Mouse (Mus musculus) layer of hippocampus, adult 11-12 months (tissue): ENCODE data around the gene Map3k4.
"Not testable (repeated sequence)": the region's sequence is repeated elsewhere in the genome, so short reads cannot be mapped to it uniquely, and the experiment has no call there.

Experiments used
- DNase-seq: peaks from one replicate; pipeline ENCODE4 v3.0.0; 2022; ENCODE audit warnings: low spot score

Gene Map3k4

DNA sequence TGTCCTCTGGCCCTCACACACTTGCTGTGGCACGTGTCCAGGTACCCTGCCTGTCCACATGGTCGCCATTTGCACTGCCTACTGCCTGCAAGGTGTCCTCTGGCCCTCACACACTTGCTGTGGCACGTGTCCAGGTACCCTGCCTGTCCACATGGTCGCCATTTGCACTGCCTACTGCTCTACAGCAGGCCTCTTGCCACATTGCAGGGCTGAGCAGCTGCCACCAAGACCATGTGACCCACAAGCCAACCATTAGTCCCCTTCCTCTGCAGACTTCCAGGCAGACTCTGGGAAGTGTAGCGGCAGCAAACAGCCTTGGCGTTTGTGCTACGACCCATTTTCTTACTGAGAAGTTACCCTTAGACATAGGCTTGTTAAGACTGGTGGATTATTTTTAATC, 94.0 kb downstream of the Map3k4 start:
- not testable (repeated sequence) for DNase-seq

DNA sequence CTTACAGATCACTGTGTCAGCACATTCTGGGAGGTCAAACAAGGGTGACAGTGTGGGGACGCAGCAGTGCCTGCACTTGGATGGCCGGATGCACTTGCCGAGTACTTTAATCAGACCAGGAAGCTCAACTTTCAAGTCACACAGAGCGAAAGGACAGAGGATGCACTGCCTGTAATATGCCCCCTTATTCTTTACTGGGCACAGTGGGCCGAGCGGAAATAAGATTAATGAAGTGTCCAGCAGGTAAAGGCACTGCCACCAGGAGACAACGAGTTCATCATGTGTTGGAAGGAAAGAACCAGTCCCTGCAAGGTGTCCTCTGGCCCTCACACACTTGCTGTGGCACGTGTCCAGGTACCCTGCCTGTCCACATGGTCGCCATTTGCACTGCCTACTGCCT, 94.5 kb downstream of the Map3k4 start:
- DNase-seq, result no peak

DNA sequence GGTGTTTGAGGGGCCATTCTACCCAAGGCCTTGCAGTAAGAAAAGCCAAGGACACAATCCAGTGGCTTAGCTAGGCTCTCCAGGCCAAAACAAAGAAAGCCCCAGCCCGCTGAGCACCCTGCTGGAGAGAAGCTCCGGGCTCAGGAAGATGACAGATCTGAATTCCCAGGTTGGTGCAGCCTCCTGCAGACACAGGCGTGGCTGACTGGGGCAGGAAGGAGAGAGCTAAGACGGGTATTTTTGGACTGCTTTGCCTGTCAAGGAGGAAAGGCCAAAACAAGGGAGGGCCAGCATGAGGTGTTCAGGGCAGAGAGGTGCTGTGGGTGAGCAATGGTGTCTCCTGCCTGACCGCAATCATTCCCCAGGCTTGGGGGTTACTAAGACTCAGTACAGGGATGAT, 94.9 kb downstream of the Map3k4 start:
- no peak for DNase-seq

DNA sequence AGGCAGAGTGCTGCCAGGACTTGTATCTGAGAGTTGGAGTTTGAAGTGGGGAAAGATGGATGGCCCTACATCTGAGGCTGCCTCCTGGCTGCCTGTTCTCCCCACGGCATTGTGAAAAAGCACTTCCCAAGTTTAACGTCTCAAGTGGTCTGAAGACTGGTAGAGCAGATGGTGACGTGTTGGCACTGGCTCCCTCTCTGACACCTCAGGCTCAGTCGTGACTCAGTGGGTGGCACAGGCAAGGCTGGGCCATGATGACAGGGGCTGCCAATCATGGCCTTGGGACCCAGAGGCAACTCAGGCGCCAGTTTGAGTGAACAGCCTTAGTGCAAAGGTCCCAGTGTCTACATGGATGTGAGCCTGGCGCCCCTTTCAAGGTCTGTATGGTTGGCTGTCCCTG, 96.7 kb downstream of the Map3k4 start:
- DNase-seq, result no peak

DNA sequence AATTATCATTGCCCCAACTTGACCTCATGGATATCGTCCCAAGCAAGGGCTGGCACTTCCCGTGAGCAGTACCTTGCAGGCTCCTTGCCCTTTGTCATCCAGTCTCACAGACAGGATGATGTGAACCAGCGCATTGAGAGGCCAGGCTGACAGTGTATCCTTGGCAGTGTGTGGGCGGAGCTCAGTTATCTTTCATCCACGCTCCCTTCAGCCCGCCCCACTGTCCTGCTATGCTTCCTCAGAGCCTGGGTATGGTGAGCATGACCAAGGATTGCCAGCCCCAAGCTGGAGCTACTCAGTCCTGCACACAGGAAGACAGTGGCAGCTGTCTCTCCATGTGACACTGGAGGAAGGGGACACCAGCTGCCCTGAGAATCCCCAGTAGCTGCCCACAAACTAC, 102.4 kb downstream of the Map3k4 start:
- DNase-seq, result no peak

DNA sequence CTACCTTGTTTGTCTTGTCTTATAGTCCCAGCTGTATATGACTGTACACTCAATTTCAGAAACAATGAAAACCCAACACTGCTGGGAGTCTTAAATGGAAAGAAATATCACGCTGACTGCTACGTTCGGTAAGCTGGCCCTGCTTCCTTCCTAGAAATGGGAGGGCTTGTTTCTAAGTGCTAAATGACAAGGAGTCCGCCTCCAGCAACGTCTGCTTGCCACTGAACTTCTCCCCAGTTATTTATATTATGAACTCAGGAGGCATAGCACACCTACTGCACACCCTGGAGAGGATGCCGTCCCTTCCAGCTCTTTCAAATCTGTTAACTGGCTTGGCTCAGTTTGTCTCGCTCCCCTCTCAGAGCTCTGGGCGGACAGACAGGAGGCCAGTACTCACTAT, 105.2 kb downstream of the Map3k4 start:
- DNase-seq, result no peak

DNA sequence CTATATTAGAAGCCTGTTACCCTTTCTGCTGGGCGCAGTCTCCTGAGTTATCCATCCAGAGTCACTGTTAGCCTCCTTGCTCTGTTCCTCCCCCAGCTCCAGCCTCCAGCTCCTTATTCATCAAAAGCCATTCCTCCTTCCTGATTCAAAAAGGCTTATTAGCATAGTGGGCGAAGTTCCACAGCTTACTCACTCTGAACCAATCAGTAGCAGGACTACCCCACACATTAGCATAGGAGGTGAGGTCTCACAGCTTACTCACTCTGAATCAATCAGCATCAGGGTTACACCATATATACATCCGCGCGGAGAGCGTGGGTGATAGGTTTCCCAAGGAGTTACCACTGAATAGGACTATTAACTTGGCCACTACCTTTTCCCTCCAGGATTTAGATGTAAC, 106.3 kb downstream of the Map3k4 start:
- no peak for DNase-seq

DNA sequence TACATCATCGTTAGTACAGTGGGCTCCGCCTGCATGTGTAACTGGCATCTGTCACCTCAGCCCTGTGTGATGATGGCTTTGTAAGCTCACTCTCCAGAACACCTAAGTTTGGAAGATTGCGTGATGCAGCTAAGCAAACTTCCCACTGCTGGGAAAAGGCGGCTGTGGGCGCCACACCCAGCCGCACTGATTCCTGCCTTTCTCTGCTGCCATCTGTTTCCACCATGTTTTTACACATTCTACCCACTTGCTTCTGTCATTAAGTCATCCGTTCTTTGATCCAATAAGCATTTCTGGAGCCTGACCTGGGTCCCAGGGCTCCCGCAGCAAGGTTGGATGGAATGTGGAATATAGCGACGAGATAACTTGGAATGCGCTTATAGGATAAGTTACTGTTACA, 106.7 kb downstream of the Map3k4 start:
- DNase-seq, result no peak

- DNase-seq, result peak; percentile 89
These were observed 108.0 kb downstream of the Map3k4 start for GRCm38 (mm10) chr17:12210544-12211132.

DNA sequence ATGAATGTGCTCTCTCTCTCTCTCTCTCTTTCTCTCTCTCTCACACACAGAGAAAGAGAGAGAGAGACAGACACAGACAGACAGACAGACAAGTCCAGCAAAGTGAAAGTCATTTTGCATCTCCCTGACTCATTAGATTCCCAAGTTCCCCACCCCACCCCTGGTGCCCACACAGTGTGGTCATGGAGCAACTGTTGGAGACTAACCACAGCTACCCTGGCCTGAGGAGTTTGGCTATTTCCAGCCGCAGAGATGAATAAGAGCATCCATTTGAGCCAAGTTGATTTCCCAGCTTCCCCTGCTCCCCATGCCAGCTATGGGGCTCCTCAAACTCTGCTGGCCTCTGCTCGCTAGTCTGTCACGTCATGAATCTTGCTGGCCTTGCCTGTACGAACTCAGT, 109.1 kb downstream of the Map3k4 start:
- no peak for DNase-seq

DNA sequence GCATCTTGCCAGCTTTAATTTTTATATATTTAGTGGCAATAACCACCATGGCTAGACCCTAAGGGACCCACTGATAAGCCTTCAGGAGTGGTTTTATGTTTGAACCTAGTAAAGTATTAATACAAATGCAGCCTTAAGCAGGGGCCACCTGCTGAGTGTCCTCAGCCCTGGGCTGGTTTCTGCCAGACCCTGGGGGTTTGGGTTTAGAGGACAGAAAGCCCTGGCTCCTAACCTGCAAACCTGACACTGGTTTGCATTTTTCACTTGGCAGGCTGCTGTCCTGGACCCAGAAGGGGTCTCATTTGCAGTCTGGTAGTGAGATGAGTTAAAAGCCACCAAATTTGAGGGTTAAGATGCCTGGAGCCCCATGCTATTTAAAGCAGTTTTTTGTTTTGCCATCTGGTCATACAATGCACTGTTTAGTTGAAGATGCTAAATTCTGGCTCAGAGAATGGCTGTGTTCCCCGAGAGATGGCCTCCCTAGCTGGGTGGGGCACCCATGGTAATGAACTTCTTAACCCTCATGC, 111.5 kb downstream of the Map3k4 start:
- DNase-seq, result no peak

DNA sequence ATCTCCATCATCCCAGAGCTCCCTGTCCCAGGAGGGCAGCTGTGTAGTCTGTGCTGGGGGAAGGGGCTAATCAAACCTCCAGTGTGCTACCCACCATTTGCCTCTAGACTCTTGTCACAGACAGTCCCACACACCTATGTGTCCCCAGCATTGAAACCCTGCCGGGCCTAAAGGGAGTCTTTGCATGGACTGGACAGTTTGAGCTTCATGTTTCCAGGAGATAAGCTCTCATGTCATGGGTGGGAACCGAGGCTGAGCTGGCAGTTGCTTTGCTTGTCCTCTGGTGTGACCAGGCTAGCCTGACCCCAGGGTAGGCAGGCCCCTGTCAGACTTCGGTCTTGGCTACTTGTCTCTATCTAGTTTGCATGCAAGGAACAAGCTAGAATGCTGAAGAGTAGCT, 112.3 kb downstream of the Map3k4 start:
- DNase-seq, result no peak

- no peak for DNase-seq
These were observed 112.9 kb downstream of the Map3k4 start for GRCm38 (mm10) chr17:12205694-12206075.

GRCm38 (mm10) chr17:12205015-12205693, 113.4 kb downstream of the Map3k4 start:
- no peak for DNase-seq

DNA sequence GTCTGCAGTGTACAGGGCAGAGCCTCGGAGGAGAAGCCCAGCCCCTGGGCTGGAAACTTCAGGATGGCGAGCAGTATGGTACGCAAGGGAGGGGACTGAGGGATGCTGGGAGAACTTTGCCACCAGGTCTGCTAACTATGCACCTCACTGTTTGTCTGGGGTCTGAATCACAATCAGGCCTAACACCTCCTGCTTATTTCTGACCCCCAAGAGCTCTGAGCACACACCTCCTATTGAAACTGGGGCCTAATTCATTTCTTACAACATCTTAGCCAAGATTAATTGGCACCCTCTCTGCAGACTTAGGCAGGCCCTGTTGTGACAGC, 113.9 kb downstream of the Map3k4 start:
- no peak for DNase-seq

- DNase-seq, result no peak
These were observed 114.3 kb downstream of the Map3k4 start for GRCm38 (mm10) chr17:12204246-12204645.

DNA sequence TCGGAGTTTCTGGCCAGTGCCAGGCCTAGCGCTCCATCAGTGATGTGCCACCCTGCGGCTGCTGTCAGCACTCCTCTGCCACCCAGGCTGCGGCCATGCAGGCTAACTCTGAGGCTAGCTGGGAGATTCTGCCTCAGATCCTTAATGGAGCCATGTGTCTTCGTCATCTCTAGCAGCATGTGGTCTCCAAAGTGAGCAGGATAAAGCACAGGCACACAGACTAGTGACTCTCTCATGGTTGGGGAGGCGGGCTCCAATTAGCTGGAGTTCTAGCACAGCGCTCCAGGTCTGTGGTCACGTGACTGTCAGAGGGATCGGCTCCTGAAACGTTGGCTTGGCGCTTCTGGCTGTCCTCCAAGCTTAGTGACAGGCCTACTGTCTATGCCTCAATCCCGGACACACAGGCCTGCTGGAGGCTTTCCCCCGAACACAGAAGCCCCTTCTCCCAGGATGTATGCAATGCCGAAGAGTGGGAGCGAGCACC, 115.1 kb downstream of the Map3k4 start:
- no peak for DNase-seq

- DNase-seq, result no peak
These were observed 117.5 kb downstream of the Map3k4 start for GRCm38 (mm10) chr17:12201086-12201485.

DNA sequence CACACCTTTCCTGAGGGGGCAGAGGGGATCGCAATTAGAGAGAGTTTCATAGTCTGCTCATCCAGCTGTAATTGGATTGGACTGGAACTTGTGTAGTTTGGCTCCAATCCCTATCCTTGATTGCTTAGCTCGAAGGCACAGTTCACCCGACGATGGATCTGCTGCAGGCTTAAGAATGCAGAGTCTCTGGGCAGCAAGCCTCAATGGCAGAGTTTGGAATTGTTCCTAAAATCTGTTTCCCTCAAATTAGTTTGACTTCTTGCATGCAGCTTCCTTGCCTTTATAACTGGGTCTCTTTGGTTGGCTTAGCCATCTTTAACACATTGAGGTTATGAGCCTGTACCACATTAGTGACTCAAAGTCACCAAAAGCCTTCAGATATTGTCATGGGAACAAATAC, 118.7 kb downstream of the Map3k4 start:
- DNase-seq, result no peak

- no peak for DNase-seq
These were observed 123.0 kb downstream of the Map3k4 start for GRCm38 (mm10) chr17:12195604-12196003.

GRCm38 (mm10) chr17:12195137-12195536, 123.5 kb downstream of the Map3k4 start:
- DNase-seq, result no peak

- peak; percentile 69 for DNase-seq
These were observed 130.8 kb downstream of the Map3k4 start for GRCm38 (mm10) chr17:12187782-12188181.

DNA sequence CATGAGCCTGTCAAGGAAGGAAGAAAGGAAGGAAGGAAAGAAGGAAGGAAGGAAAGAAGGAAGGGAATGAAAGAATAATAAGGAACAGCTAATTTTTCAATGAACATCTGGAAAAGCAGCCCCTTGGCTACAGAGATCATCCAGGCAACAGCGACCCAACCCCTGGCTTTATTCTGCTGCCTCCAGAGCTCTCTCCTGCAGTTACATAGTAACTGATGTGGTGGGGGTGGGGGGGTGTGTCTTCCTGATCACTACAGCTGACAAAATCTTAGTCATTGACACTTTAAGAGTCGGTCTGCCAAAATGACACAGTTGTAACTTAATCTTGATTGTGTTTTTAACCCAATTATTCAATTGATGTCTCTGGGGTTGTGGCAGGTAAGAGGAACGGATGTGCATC, 132.3 kb downstream of the Map3k4 start:
- no peak for DNase-seq

DNA sequence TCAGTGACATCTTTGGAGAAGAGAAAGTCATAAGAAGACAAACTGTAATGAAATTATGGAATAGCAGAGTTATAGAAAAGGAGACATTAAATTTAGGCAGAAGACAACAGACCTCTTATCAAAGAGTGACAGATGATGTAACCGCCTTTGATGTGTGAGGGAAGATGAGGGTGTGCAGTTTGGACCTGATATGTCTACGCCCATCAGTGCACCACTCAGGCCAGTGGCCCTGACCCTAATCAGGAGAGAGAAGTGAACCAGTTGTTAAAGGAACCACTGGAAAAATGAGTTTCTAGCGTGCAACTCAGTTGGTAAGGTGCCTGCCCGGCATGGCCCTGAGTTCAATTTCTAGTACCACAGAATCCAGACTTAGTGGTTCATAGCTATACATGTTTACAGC, 132.7 kb downstream of the Map3k4 start:
- DNase-seq, result no peak
